Mouse (Mus musculus): ENCODE measurements around the gene Cacna1c.

Gene Cacna1c

DNA sequence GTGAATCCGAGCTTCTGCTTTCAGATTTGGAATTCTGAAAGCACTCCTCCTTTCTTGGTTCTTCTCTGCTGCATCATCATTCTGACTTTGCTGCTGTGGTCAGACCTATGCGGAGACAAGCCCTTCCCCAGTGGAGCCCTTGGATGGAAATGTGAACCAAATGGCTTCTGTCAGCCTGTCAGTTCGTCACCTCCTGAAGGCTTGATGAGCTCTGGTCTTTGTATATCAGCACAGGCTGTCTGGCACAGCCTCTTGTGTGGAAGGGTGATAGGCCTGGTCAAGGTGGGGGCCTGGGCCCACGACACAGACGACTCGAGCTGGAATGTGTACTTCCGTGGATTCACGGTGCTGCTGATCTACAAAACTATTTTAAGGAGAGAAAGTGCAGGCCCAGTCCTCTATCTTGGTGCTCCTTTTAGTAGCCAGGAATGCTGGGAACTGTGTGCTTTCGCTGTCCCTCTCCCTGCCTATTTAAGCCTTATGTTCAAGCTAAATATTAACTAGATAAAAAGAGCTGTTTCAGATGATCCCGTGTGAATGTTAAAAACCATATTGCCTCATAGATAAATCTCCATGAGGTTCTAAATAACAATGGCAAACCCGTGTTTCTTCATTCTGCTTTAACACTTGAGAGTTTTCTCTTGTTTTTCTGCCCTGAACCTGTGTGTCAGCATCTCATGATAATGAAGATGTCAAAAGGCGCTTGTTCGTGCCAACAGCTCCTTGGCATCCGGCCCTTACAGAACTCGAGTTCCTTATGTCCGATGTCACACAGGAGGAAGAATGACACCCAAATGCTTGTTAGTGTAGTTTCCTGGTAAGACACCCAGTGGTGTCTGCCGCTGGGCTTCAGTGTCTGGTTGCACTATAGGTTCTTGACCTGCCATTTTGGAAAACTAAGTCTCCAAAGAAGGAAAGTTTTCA is at the start of gene Cacna1c:
Cacna1c (minus strand) TSS at position 37 of the 924 bp plus-strand sequence.
- DNase-seq (ENCODE audit: low spot score): peak; percentile 23

DNA sequence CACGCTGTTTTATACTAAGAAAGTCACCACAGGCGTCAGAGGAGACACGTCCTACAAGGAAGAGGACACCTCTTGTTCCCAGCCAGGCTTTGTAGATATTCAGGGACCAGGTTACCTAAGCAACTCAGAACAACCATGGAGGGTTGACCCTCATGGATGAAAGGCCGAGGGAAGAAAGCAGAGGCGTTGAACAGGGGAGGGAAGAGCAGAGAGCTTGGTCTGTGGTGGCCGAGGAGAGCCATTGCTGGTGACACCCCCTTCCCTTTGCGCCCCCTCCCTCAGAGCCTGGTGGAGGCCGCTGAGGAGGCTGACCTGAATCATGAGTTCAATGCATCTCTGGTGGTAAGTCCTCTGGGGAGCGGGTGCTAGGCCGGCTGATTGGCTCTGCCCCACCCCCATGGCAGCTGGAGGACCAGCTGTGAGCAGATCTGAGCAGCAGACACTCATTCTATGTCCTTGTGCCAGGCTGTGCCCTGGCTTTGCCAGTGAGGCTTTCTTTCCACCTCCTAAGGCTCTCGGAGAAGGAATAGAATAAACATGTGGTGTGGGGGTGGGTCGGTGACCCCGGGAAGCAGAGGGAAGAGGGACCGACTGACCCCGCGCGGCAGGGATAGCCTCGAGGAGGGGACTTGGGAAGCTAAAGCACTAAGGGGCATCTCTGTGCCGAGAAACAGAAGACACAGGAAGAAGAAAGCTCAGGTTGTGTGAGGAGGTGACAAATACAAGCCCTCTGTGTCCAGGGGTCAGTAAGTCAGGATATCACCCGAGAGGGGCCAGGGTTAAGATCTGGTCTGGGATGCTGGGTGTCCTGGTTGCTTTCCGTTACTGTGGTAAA is 44.9 kb upstream of the Cacna1c start:
- DNase-seq (ENCODE audit: low spot score): no peak

DNA sequence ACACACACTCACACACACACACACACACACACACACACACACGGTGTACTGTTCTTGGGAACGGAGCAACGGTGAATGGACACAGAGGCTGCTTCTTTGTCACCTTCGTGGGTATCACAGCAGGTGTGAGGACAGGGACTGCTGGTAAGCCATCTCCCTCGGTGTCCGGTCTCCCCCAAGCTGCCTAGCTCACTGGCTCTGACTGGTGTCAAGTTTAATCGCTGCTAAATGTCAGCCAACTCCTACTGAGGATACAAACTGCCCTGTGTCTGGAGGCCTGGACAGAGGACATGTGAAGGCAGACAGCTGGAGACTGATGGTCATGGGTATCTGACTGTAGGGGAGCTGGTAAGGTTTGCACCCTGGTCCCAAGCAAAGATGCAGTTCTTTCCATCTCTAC is 44.0 kb upstream of the Cacna1c start:
- no peak for DNase-seq (ENCODE audit: low spot score)

DNA sequence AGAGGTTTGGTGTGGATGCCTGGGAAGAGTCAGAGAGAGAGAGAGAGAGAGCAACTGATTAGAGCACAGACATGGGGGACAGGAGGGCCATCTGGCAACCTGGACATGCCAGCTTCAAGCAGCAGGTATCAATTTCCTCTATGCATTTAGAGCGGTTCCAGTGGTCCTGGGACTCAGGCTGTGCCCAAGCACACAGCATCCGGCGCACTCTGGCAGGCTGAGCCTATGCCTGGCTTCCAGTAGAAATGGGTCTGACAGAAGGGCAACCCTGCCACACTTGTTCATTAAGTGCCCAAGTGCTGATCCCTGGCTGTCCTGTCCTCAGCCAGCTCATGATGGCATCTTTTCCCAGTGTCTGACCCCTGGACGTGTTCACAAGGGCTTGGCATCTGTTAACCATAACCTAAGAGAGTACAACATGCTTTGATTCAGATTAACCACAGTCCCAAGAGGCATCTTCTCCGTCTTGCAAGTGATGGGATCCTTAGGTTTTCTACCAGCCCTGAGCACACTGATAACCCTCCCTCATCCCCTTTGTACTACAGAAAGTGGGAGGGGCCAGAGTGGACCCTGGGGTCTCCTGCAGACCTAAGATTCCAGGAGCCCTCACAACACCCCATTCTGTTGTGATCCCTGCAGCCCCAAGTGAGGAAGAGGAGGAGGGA is 43.3 kb upstream of the Cacna1c start:
- no peak for DNase-seq (ENCODE audit: low spot score)

DNA sequence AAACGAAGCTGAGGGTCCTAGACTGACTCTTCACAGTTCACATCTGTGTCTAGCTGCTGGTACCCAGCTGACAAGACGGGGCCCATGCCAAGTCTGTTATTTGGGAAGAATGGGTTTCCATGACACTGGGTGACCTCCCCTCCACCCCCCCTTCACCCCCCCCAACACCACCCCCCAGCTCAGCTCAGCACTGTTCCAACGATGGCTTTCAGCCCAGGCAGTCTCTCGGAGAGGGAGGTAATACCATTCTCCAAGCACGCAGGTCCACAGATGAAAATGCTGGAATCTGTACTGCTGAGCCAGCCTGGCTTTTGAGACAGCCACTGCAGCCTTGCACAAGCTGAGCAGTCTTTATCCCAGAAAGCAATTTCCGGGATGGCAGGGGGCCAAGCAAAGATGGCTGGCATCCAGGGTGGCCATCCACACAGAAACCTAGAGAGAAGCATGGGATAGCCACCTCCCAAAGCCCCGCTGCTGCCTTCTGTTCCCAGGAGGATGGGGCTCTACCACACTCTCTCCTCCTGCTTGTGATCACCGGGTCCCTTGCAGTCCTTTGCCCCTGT is 41.3 kb upstream of the Cacna1c start:
- DNase-seq (ENCODE audit: low spot score): peak; percentile 17

DNA sequence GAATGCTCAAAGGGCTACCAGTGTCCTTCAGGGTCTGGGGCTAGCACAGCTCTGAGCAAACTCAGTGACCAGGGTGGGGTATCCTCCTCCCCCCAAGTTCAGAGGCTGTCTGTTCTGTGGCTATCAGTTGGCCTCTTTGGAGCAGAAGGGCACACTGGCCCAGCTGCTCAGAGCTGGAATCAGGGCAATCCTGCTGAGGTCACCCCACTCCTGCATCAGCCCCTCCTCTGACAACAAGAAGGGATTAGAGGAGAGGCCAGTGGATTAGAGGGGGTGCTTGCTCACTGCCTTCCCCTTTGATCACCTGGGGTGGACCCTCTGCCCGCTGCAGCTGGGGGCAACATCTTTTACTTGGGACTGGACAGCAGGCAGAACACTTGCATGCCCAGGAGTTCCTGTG is 40.0 kb upstream of the Cacna1c start, which contains the start of gene Cacna2d4:
Cacna2d4 (plus strand) TSS at position 286 of the 400 bp plus-strand sequence.
- DNase-seq (ENCODE audit: low spot score): no peak

DNA sequence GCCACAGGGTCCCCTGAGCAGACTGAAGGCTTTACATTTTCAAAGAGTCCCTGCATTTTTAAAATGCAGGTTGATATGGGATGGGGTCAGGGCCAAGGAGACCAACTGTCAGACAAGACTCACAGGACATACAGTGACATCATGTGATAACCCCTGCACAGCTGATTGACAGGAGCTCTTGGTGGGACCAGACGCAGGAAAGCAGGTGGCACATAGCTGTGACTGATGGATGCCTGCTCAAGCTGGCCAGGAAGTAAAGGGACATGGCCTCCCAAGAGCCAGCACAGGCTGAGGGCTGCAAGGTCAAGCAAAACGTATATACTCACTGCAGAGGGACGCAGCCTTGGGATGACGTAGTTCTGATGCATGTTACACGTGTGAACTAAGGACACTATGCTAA is 39.2 kb upstream of the Cacna1c start:
- no peak for DNase-seq (ENCODE audit: low spot score)

DNA sequence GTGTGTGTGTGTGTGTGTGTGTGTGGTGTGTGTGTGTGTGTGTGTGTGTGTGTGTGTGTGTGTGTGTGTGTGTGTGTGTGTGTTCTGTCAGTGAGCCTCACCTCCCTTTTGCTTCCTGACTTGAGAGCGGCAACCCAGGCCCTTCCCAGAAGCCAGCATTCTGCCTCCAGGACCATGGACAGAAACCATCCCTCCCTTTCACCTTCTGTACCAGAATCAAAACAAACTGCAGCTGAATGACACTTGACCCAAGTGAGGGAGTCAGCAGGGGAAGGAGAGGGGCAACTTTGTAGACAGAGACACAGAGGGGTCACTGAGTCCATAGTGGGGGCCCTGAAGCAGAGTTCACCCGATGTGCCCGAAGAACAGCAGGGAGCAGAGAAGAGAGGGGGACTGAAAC is 36.8 kb upstream of the Cacna1c start:
- no peak for DNase-seq (ENCODE audit: low spot score)

DNA sequence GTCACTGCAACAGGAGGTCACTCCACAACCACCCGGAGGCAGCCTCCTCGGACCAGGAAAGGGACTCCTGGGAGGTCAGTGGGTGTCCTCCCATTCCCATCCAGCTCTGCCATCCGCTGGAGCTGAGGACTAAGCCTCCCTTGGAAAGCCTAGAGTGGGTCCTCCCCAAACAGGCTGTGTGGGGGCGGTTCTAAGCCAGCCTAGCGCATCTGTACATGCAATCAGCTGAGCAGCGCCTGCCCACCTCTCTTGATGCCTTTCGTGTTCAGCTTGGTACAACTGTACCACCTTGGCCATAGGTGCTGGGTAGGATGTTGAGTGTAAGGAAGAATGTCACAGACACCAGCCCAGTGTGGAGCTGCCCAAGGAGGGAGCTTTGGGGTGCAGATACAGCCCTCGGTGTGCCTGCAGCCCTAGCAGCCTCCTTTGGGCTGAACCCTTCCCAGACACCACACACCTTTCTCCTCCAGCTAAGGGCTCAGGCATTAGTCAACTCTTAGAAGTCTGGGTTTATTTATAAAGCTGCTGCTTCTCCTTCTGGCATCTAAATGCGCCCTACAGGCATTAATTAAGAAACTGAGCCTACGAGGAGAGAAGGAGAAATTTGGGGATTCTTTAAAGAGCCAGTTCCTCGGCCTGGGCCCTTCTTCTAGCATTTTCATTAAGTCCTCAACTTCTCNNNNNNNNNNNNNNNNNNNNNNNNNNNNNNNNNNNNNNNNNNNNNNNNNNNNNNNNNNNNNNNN is 32.8 kb upstream of the Cacna1c start:
- DNase-seq (ENCODE audit: low spot score): no peak

DNA sequence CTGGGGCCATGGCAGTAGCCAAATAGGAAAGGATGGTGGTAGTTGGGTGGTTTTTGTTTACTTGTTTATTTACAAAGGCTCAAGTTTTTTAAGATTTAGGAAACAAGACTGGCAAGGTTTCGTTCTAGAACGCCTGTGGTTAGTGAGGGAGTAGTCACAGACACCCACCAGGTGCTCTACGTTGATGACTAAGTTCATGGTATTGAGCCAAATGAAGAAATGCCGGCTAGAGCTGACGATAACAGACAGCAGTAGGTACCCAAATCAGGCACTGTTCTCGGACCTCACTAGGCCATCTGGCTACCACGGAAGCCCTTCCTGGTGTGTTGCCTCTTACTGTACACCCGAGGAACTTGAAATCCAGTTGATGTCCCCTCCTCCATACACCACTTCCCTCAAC is 30.8 kb upstream of the Cacna1c start:
- no peak for DNase-seq (ENCODE audit: low spot score)

DNA sequence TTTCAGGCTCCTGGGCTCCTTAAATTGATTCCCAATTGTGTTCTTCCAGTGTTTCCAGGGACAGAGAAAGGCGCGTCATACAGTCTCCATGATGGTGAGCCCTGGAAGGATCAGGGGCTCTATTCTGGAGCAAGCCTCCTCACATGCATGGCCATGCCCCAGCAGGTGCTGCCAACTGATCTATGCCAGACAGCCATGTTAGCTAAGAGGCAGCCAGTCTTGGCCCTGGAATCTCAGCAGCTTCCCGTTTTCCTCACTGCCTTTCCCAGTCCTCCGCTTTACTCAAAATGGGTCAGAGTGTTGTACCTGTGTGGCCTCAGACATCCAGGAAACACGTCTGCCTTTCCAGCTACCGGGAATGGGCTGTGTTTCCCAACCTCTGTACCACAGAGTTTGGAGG is 29.5 kb upstream of the Cacna1c start:
- DNase-seq (ENCODE audit: low spot score): no peak

DNA sequence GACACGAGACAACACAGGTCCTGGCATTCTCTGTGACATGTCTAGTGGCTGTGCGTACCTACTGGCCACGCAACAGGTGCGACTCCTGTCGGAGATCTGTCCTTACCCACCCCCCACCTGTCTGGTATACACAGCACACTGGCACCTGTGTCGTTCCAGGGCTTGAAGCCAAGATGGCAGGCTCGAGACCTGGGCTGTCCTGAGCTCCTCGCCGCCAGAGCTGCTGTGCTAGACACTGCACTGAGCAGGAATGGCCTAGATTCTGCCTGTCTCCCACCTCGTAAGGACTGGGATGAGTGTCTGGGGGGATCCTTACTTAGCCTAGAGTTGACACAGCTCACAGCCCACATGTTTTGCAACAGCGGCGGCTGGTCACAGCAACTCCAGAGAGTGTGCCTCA is 29.0 kb upstream of the Cacna1c start:
- no peak for DNase-seq (ENCODE audit: low spot score)

DNA sequence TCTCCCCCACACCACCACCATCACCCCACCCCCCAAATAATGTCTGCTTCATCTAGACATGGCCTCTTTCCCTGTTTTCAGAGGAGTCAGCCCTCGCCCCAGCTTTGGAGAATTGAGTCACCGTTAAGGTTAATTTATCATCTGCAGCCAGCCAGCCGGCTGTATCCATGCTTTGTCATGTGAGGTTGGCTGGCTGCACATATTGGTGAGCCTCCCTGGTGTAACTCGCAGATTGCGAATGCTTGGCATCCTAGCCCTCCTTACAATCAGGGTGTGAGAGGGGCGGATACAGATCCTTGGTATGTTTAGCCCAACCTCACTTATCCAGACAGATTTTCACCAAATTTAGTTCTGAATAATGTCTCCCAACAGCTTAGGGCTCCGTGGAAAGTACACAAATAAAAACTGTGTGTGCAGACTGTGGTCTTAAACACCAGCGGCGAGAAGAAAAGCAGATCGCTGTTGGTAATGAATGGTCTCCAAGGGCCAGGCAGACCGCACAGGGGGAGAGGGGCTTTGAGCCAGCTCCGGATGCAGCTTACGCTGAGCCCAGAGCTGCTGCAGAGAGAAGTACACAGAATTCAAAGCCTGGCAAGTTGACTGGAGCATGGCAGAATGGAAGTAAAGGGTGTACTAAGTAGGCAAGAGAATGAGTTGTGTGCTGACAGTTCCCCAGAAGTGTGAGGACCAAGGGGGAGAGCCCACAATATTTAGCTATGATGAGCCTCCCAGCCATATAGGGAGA is 28.4 kb upstream of the Cacna1c start:
- no peak for DNase-seq (ENCODE audit: low spot score)

DNA sequence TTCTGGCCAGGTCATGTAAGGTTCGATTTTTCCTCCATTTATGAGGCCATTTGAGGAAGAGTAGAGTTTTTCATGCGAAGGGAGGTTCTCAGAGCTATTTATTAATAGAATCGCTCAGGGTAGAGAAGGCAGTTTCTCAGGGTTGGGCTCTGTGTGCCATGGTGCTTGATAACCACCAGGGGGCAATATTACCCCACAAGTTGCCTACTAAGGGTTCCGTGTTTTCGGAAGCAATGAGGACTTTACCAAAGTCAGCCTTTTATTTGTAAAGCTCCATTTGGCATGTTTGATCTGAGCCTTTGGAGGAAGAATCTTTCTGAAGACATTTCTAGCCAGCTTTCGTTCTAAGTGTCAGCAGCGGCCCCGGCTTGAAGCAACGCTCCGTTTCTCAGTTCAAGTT is 24.1 kb upstream of the Cacna1c start:
- peak; percentile 65 for DNase-seq (ENCODE audit: low spot score)

DNA sequence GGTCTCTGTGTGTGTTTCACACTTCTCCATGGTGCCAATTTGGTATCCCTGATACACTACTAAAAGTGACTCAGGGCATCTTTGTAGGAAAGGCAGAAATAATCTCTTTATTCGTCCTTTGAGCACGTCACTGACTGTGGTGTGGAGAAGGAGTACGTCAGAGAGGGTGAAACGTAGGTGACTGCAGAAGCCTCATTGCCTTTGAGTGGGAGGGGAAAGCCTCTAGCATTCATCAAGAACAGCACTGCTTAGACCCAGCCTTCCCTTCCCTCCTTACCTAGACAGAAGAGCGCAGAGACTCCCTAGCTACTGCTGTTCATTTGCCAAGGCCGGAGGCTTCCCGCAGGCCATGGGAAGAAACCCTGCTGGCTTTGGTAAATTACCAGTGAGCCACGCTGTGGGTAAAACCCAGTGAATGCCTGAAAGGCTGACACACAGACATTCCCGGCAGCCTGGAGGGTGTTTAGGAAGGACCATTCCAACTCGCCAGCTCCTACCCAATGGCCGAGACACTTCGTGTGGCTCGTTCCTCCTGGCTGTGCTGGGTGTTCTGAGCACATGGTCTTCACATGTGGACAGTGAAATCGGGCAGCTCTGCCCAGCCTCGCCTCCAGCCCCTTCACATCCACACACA is 23.1 kb upstream of the Cacna1c start:
- no peak for DNase-seq (ENCODE audit: low spot score)

DNA sequence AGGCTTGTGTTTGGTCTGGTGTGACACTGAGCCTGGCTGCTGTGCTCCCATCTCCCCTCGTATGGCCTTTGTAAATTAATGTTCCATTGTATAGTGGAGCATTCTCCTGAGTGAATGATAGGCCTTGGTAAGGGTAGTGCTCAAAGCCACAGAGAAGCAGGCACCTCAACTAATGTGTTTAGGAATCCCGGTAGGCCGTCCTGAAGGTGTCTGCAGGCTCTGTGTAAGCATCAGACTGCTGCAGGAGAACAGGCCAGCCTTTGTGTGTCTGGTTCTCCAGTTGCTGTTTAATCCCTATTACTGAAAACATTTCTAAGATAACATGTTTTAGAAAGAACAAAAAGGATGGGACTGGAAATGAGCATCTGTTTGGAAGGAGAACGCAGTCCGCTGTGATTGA is 22.4 kb upstream of the Cacna1c start:
- DNase-seq (ENCODE audit: low spot score): no peak

DNA sequence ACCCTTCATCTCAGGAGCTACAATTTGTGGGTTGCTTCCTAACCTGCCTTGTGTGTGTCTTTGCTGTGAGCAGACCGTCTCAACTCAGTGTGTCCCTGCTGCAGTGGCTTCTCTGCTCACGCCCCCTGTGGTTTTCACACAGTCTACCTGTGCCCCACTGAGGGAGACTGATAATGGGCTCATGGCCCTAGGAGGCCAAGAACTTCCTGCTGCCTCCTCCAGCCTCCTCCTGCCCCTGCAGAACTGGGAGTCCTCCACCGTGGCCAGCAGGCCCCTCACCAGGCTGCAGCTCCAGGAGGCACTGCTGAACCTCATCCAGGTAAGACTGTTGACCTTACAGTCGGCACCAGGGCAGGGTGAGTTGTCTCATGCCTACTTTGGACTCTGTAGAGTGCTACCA is 21.4 kb upstream of the Cacna1c start:
- no peak for DNase-seq (ENCODE audit: low spot score)

DNA sequence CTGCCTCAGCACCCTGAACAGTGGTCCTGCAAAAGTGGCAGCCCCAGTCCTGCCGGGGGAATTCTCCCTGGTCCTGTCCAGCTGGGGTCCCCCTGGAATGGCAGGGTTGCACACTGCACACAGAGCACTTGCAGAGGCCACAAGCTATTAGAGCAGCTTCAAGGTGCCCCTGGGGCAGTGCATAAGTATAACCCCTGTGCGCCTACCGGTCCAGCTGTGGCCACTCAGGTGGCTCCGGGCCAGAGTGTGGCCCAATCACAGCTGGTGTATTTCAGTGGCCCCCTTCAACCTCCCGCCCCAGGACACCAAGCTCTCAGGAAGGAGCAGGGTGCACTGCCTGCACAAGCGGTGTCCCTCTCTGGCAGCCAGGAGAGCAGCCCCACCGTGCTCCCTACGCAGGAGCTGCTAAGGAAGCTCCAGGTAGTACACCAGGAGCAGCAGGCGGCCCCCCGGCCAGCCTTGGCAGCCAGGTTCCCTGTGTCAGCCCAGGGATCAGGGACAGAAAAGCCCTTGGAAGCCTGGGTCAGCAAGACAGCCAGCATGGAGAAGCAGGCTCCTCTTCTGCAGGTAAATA is 18.9 kb upstream of the Cacna1c start:
- DNase-seq (ENCODE audit: low spot score): no peak

DNA sequence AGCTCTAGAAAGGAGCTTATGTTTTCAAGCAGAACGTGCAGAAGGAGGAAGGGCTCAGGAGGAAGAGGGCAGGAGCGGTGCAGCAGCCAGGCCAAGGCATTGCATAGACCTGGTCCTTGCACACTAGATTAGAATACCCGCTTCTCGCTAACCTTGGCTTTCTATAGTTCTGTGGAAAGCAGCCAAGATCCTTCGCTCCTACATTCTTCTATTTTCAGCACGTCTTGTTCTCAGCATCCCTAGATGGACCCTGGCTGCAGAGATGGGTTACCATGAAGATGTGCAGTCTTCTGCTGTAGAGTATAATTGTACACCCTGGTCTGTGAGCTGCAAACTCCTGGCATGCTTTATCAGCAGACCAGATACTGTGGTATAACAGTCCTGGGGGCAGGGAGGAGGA is 18.0 kb upstream of the Cacna1c start:
- no peak for DNase-seq (ENCODE audit: low spot score)

DNA sequence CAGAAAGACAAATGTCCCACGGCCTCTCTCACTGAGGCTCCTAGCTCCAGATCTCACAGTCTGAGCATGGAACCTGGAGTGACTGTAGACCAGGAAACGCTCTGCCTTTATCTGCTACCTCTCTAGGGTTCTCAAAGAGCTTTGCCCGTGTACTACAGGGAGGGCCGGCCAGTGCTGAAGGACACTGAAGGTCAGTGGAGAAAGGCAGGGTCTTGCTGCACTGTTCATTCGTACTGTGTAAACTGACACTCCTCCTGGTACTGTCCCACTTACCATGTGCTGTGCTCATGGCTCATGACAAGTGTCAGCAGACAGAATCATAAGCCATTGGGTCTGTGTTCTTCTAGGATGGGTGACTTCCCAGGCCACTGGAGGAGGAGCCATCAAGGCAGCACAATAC is 17.2 kb upstream of the Cacna1c start:
- no peak for DNase-seq (ENCODE audit: low spot score)
